Mouse (Mus musculus) retina, embryonic 14.5 days (tissue): Measurements from ENCODE around the gene 3830417A13Rik.

Experiments
- DNase-seq: peaks from one replicate; pipeline ENCODE4 v3.0.0-alpha.2; 2015; ENCODE audit warnings: low spot score

3830417A13Rik gene

DNA sequence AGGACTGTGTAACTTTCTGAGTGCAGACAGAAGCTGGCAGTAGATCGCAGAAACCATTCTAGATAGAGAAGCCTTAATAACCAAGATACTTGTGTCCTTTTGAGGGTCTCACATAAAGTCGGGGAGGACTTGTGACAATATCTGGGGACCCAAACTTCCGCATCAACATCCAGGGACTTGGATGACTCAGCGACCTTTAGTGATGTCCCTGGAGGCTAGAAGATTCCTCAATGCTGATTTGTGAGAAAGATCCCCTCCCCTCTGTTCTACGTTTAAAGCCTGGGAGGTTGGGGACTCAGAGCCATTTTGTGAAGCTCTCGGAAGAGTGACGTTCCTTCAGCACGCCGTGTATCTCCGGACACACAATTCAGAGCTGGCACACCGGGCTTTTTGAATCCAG lies at the start of gene 3830417A13Rik:
Gene 3830417A13Rik (plus strand): TSS at position 301 of the 400 bp plus-strand sequence.
- no peak for DNase-seq

DNA sequence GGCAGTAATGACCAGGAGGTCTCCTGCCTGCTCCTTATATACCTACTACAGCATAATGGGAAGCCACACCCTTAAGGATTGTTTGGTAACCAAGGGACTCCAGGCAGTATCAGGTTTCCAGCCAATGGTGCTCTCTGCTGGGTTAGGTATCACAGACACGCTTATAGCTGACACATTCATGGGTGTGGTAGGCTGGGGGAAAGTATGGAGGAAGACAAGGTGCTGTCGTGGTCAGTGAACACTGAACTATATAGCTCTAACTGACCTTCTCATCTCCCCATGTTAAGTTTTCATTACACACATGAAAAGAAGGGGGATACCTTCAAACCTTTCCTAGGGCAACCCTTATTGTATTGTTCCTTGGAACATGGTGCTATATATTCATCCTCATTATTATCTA lies 21.2 kb upstream of the 3830417A13Rik start, which contains the start of gene Gm6760:
Gene Gm6760 (minus strand): TSS at position 101 of the 400 bp plus-strand sequence.
- no peak for DNase-seq

GRCm38 (mm10) chrX:64181246-64181645 lies 7.9 kb downstream of the 3830417A13Rik start:
- DNase-seq, result no peak
